Mouse (Mus musculus): ENCODE data around the gene Rpl13.
A peak's percentile ranks its signal among the peaks of the same experiment; 100 is the strongest.
"Not testable (repeated sequence)": the region's sequence is repeated elsewhere in the genome, so short reads cannot be mapped to it uniquely, and the experiment has no call there.

The Rpl13 gene

DNA sequence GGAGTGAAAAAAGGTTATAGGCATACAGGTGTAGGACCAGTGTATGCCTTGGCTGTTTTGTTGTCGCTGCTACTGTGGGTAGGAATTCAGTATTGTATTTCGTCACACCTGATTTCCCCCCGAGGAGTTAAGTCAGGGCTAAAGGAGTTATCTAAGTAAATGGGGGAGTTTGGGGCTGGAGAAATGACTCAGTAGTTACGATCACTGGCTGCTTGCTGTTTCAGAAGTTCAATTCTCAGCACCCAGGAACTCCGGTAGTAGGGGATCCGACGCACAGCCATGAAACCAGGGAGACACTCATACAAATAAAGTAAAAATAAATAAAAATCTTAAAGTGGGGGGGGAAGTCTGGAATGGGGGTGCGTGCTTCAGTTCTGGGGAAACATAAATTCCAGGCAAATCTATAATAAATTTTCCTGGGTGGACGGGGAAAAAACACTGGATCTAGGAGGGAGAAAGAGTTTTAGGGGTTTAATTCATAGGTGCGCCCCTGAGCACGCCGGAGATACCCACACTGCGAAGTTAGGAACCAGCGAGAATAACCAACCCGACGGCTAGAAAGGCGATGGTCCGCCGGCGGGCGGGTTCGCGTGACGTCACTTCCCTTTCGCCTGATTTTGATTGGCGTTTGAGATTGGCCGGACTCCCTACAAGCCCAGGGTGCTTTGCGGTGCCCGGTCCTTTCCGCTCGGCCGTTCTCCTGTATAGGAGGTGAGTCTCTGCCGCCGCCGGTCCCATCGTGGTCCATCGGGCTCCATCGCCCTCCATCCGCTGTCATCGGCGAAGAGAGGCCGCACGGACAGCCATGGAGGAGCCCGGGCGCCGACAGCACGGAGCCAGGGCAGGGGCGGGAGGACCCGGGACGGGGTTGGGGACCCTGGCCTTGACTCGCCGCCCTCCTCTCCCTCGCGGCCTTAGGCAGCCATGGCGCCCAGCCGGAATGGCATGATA lies at the start of gene Rpl13:
TSS of gene Rpl13 (plus strand) at position 616 of the 951 bp plus-strand sequence.
- DNase-seq (ENCODE audit: low read depth) = peak; percentile 84

DNA sequence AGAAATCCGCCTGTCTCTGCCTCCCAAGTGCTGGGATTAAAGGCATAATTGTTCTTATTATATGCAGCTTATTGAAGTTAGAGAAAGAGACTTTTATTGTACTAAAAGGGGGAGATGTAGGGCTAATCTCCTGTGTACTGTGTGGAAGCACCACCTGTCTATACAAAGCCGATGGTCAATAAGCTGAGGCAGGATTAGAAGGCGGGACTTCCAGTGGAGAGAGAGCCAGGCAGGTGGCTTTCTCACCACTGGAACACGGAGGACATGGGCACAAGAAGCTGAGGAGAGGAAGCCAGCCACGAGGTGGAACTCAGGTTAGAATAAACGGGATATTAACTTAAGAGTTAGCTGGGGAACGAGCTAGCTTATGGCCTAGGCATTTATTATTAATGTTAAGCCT lies 39.4 kb upstream of the Rpl13 start, which contains the start of gene Spg7:
TSS of gene Spg7 (plus strand) at position 222 of the 400 bp plus-strand sequence.
- DNase-seq (ENCODE audit: low read depth) = no peak

DNA sequence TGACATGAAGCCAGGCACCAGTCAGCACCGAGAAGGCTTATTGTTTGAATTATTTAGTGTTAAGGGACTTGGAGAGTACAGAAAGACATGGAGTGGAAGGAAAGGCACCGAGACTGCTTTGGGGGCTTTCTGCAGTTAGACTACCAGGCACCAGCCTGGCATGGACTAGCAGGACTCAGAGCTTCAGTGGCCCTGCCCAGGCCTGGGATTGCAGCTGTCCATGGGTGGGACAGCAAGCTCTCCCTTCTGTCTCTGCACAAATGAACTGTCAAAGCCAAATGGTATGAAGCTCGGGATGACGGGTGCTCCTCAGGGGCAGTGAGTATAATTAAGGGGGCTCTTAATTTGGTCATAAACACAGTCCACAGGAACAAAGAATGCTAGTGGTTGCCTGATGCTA lies 38.1 kb upstream of the Rpl13 start:
- DNase-seq (ENCODE audit: low read depth) = no peak

DNA sequence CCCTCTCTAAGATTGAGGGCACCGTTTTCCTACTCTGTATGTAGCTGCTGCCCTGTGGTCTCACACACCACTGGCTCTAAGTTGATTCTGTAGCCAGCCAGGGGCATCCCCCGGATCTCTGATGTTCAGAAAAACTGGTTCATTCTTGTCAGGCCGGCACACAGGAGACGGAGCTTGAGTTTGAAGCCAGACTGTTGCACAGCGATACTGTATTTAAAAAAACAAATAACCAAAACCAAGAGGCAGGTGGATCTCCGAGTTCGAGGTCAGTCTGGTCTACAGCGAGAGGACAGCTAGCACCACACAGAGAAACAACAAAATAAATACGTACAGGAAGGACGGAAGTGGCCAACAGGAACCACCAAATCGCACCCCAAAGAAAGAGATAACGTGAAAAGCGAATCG lies 37.3 kb upstream of the Rpl13 start:
- DNase-seq (ENCODE audit: low read depth) = no peak

DNA sequence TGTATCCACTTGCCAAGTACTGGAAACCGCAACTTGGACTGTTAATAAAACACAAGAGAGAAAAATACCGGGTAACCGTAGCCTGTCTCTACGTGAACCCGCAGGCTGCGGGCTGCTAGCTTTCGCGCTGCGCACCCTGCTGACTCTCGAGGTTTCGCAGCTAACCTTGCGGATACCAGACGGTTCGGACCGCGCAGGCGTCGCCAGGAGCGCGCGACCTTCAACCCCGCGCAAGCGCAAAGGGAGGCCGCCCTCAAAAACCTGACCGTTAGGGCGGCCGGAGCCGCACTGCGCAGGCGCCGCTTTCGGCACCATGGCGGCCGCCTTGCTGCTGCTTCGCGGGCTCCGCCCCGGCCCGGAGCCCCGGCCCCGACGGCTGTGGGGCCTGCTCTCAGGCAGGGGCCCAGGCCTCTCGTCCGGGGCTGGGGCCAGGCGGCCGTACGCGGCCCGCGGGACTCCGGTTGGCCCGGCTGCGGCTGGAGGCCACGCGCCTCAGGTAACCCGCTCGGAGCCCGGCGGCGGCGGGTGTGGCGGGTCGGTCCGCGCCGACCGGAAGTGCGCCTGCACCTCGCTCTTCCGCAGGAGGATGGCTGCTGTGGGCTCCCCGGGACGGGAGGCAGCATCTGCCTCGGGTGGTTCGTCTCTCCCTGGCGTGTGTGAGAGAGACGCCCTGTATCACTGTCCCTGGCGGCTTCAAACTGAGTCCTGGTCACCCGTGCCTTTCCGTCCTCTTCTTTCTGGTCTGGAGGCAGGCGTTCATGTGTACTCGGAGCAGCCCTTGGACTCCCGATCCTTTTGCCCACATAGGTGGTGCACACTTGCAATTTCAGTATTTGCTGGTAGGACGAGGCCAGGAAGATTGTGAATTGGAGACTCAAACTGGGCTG lies 36.7 kb upstream of the Rpl13 start:
- DNase-seq (ENCODE audit: low read depth) = peak; percentile 95

DNA sequence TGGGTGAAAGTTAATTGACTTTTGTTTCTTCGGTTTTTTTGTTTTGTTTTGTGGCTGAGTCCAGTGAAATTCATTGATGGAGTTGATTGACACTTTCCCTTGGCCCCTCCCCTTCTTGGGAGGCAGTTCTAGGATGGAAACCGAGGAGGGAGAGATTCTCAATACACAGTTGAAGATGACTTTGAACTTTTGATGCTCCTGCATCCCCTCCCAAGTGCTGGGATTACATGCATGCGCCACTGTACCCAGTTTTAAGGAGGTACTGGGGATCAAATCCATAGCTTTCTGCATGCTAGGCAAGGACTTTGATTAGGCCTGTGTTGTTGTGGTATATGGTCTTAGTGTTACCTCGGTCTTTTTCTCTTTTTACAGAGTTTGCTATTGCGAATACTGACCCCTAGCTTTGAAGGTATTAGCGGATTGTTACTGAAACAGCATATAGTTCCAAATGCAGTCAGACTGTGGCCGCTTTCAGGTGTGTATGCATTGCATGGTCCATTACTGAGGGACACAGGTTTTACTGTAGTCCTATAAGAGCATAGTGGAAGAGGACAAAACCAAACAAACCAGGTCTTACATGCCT lies 36.0 kb upstream of the Rpl13 start:
- no peak for DNase-seq (ENCODE audit: low read depth)

DNA sequence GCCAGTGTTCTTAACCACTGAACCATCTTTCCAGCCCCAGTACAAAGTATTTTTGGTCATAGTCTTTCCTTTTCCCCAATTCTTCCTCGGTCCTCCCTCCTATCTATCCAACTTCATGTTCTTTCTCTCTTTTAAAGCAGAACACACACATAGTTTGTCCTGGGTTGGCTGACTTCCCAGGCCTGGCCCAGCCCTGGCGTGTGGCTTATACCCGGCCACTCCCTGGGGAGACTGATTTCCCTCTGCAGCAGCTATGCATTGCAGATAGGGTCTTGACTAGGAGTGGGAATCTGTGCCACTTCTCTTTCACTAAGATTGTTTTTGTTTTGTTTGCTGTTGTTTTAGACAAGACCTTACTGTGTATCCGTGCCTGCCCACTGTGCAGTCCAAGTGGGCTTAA lies 31.0 kb upstream of the Rpl13 start:
- DNase-seq (ENCODE audit: low read depth) = no peak

DNA sequence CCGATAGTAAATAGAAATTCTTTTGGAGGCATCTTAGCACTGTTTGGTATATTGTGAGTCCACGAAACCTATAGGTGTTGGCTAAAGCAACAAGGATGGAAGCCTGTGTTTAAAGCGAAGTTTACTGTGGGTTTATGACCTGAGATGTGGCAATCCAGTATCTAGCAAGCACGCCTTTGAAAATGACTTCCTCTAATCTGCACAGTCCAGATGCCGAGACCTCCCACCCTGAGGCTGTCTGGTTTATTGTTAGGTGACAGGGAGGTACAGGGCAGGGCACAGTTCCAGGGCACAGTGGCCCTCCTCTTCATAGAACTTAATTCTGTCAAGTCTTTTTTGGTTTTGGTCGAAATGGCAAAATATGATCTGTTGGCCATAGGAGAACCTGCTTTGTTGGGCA lies 24.9 kb upstream of the Rpl13 start:
- no peak for DNase-seq (ENCODE audit: low read depth)

DNA sequence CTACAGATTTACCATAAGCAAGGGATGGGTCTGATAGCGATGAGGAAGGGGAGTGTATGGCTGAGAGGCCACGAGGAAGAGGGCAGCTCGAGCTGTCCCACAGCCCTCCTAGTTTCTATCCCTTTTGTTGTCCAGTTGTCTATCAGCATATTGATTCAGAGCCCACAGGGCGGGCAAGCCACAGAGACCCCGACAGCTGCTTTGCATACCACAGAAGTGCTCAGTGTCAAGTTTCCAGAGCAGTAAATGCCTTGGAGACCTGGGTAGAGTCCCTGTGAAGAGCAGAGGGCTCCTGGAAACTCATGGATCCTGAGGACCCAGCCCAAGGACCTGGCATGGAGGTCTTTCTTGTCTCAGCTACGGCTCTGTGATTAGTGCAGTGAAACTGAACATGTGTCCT lies 19.2 kb upstream of the Rpl13 start:
- DNase-seq (ENCODE audit: low read depth) = no peak

DNA sequence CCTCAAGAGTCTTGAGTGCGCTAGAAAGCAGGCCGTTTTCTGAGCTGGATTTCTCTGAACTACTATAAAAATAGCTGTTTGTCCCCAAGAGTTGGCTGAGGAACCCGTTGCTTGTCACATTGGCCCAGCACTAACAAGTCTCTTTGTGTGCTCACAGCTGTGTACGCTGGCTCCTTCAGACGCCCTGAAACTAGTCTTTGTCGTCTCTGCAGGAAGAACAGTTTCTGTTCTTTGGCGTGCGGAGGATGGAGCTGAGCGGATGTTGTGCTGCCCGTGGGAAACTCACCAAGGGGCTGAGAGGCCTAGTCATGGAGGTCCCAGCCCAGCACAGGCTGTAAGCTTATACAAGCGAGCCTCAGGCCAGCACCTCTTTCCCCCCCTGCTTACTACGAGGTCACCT lies 18.5 kb upstream of the Rpl13 start:
- DNase-seq (ENCODE audit: low read depth) = no peak

DNA sequence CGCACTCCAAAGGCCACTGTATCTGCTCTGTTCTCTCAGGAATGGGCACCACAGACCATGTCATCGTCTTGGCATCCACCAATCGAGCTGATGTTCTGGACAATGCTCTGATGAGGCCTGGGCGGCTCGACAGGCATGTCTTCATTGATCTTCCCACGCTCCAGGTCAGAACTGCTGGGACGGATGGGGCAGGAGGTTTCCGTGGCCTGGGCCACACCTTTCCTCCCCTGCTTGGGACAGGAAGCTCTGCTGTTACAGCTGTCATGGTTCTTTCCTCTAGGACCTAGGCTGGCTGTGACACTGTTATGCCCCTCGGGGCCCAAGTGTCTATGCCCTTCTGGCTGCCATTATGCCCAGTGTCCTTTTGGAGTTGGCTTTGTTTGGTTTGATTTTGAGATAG lies 14.9 kb upstream of the Rpl13 start:
- no peak for DNase-seq (ENCODE audit: low read depth)

DNA sequence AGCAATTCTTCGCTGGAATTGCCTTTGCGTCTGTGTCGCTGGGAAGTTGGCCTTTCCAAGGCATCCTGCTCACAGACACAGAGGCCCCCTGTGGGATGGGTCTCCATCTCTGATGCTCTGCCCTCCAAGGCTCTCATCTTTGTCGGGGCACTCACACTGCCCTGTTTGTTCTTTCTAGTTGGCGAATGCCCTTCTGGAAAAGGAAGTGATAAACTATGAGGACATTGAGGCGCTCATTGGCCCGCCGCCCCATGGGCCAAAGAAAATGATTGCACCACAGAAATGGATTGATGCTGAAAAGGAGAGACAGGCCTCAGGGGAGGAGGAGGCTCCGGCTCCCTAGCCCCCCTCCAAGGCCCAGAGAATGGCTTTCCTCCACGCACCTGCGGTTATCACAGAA lies 4.9 kb upstream of the Rpl13 start:
- DNase-seq (ENCODE audit: low read depth) = no peak

DNA sequence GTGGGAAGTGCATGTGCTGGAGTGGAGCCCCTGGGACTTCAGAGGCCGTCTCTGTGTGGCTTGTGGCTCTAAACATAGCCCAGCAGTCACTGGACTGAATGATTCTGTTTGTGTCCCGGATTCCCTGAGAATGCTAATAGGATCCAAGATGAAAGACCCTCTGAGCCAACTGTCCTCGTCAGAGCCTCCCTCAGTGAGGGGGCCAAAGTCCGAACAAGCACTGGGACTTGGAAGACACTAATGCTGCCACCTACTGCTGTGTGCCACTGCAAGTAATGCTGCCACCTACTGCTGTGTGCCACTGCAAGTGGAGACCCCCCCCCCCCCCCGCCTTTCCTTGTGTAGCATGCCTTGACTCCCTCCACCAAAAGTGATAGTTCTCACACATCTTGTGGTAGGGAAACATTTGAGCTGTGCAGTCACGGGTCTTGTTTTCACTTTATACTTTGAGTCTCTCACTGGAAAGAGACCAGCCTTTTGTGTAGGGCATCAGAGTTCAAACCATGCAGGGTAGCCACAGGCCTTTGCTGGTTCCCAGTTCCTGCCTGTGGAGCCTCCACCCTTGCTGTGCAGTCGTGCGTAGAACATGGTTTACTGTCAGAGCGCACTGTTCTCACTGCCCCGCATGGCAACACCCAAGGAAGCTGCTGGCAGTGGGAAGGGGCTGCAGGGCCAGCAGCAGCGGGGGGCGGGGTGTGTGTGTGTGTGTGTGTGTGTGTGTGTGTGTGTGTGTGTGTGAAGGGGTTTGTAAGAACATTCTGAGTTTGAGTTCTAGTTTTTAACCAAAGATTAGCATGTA lies 4.2 kb upstream of the Rpl13 start:
- no peak for DNase-seq (ENCODE audit: low read depth)

DNA sequence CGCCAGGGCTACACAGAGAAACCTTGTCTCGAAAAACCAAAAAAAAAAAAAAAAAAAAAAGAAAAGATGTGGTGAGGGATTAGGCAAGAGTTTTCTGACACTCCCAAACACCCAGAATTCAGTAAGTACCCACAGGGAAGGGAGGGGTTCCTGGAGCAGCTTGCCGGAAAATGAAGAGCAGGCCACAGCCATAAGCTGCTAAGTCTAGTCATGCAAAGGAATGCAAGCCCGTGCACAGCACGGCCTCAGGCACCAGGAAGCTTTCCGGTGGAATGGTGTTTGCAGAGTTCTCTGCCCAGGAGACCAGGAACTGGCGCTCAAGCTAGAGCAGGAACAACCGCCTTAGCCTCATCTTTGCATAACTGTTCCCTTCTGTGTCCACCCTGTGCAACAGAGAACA lies 1.9 kb upstream of the Rpl13 start:
- no peak for DNase-seq (ENCODE audit: low read depth)

DNA sequence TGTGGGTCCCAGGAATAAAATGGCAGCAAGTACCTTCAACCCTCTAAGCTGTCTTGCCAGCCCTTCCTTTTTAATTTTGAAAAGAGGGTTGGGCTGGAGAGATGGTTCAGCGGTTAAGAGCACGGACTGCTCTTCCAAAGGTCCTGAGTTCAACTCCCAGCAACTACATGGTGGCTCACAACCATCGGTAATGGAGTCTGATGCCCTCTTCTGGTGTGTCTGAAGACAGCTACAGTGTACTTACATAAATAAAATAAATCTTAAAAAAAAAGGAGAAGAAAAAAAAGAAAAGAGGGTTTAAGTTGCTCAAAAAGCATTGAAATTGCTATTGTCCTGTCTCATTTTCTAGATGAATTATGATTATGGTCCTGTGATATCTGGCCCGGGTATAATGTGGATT lies 906 bp upstream of the Rpl13 start:
- DNase-seq (ENCODE audit: low read depth) = no peak

DNA sequence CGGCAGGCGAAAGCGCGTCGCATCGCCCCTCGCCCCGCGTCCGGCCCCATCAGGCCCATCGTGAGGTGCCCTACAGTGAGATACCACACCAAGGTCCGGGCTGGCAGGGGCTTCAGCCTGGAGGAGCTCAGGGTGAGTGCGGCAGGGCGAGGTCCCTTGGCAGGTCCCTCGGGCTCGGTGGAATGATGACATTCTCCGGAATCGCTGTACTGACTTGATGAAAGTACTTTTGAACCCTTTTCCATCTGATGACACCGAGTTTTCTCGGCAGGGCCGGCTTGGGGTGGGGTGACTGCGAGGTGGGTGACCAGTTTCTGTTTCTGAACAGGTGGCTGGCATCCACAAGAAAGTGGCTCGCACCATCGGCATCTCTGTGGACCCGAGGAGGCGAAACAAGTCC lies 705 bp downstream of the Rpl13 start:
- not testable (repeated sequence) for DNase-seq (ENCODE audit: low read depth)

DNA sequence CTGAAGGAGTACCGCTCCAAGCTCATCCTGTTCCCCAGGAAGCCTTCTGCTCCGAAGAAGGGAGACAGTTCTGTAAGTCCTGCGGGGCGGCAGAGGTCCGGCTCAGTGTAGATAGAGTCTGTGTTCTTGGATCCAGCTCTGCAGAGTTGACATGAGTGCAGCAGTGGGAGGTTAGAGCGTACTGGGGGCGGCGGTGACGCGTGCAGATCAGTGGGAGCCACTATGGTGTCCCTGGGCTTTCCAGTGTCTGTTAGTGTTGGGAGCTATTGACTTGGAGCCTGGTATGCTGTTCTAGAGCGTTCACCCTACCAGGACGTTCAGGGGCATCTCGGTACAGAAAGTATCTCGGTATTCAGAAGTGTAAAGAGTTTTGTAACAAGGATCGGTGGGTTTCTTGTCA lies 1.1 kb downstream of the Rpl13 start:
- DNase-seq (ENCODE audit: low read depth) = no peak

DNA sequence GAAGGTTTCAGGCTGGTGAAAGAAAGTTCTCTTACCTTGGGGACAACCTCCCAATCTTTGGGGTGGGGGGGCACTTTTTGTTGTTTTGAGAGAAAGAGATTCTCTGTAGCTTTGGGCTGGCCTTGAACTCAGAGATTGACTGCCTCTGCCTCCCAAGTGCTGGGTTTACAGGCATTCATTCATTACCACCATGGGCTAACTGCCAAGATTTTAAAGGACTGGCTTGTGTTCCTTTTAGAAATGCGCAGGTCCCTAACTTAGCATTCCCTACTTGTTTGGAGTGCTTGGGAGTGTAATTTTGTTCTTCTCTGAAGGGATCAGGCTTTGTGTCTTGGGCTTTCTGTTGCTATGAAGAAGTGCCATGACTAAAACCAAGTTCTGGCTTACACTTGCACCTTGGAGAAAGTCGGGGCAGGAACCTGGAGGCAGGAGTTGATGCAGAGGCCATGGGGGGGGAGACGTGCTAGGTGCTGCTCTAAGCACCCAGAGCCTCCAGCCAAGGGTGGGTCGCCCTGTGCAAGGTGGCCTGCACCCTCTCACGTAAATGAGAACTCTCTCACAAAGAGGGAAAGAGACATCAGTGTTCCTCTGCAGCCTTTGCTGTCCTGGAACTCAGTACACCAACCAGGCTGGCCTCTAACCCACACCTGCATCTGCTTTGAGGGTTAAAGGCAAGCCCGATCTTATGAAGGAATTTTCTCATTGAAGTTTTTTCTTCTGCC lies 2.1 kb downstream of the Rpl13 start:
- DNase-seq (ENCODE audit: low read depth) = no peak

DNA sequence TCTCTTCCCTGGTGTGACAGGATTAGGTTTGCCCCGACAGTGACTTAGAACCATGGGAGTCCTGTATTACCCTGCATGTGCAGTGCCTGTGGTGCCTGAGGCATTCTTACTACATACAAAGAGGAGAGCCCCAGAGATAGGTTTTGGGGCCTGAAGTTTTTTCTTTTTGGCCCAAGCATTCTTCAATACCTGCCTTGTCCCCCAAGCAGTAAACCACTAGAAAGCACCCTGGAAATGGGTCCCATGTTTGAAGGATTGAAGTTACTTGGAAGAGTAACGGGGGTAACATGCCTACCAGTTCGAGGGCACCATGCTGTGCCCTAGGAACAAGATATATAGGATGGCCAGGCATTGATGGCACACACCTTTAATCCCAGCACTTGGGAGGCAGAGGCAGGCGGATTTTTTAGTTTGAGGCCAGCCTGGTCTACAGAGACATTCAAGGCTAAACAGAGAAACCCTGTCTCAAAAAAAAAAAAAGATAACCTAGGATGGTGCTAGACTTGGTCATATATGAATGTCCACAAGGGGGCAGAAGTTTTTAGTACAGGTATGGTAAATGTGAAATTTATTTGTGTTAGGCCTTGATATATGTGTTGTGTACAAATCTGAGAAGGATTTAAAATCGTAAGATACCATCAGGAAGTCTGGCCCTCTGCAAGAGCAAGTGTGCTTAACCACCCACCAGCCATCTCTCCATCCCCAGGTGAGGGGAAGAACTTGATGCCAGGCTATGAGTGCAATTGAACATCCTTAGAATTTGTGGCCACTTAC lies 3.6 kb downstream of the Rpl13 start:
- no peak for DNase-seq (ENCODE audit: low read depth)

DNA sequence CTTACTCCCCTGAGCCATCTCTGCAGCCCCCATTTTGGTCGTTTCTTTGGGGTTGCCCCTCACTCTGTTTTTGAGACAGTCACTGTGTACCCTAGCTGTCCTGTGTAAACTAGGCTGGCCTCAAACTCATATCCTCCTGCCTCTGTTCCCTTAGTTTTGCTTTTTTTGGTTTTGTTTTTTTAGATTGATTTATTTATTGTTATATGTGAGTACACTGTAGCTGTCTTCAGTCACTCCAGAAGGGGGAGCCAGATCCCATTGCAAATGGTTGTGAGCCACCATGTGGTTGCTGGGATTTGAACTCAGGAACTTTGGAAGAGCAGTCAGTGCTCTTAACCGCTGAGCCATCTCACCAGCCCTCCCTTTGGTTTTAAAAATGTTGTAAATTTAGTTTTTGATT lies 4.4 kb downstream of the Rpl13 start:
- DNase-seq (ENCODE audit: low read depth) = no peak

Data from c-Kit-positive CD71-negative TER-119-negative erythroid progenitor cells, embryonic 14.5 days (primary cell).